Mouse (Mus musculus): Measurements from ENCODE around the gene Gm11596. TPM values are rescaled to one million over a fixed set of nuclear protein-coding genes. Genes with fewer than 3 reads are reported as not detected.
"Not testable (repeated sequence)": the region's sequence is repeated elsewhere in the genome, so short reads cannot be mapped to it uniquely, and the experiment has no call there.

Gm11596 gene
- polyA plus RNA-seq, 1 experiment, result not detected

DNA sequence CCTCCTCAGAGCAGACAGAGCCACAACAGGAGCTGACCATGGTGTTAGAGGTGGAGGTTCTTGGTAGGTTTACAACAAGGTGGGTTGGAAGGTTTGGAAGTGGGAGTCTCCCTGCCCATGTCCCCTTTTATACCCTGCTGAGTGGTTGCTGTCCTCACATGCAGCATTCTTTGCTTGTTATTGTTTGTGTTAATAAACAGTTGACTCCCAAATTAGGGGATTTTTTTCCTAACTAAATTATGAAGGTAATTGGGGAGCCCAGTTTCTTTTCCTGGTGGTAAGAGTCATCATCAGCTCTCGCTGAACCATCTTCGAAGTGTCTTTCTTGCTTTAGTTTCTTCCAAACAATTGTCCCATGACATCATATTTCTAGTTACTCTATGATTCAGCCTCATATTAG is 12.7 kb downstream of the Gm11596 start, which contains the start of gene Krtap4-8:
TSS of gene Krtap4-8 (minus strand) at position 101 of the 400 bp plus-strand sequence.
- no peaks in the 10 kb centered on the region for H3K36me3 ChIP-seq (ENCODE audit: control insufficient read depth, insufficient read depth, low read length)
- H3K27ac ChIP-seq (ENCODE audit: insufficient read depth, low read depth, low read length), result no peak within 1 kb of the TSS
- DNase-seq, result no peak
- TF ChIP-seq CTCF (conservative IDR thresholded peaks at IDR 0.05; ENCODE audit: insufficient read depth, insufficient read length, low read depth, low read length) (no peak), POLR2A (IDR thresholded peaks at IDR 0.05; ENCODE audit: low read depth, low read length) (no peak)
- 95% methylated on average over 2 of the region's 2 CpGs for WGBS
- no peaks in the 10 kb centered on the region; the same call in 1 of the 2 replicates for H3K27me3 ChIP-seq (replicated peaks; ENCODE audit: control insufficient read depth, insufficient read depth, low read length)
- H3K4me1 ChIP-seq (ENCODE audit: control insufficient read depth, insufficient read depth, low read length), result no peaks in the 10 kb centered on the region
- no peak within 1 kb of the TSS for H3K4me3 ChIP-seq (ENCODE audit: insufficient read depth, low read depth, low read length)

DNA sequence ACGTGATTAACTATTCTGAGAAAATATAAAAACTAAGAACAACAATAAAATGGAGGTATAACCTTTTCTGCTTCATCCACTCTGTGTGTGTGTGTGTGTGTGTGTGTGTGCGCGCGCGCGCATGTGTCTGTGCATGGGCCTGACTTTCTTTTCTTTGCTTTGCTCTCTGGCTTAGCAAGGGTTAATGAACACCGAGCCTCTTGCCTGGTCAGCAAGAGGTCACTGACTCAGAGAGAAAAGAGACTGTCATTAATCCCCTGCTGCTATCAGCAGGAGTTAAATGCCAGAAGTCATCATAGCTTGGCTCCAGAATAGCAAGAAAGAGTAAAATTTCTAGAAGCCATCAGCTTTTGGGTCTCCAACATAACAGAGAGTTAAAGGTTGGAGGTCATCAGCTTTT is 14.9 kb downstream of the Gm11596 start:
- TF ChIP-seq CTCF (conservative IDR thresholded peaks at IDR 0.05; ENCODE audit: insufficient read depth, insufficient read length, low read depth, low read length), result no peak
- no peak for TF ChIP-seq POLR2A (IDR thresholded peaks at IDR 0.05; ENCODE audit: low read depth, low read length)
- WGBS, result 66% methylated on average over 7 of the region's 7 CpGs
- no peaks in the 10 kb centered on the region for H3K36me3 ChIP-seq (ENCODE audit: control insufficient read depth, insufficient read depth, low read length)

DNA sequence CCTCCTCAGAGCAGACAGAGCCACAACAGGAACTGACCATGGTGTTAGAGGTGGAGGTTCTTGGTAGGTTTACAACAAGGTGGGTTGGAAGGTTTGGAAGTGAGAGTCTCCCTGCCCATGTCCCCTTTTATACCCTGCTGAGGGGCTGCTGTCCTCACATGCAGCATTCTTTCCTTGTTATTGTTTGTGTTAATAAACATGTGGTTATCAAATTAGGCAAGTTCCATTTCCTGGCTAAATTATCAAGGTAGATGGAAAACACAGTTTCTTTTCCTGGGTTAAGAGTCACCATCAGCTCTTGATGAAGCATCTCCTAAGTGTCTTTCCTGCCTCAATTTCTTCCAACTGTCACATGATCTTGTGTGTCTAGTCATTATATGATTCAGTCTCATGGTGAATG is 20.5 kb downstream of the Gm11596 start, which contains the start of gene Gm11595:
TSS of gene Gm11595 (minus strand) at position 101 of the 400 bp plus-strand sequence.
- H3K27me3 ChIP-seq (replicated peaks; ENCODE audit: control insufficient read depth, insufficient read depth, low read length); H3K27ac ChIP-seq (ENCODE audit: insufficient read depth, low read depth, low read length); DNase-seq; H3K4me1 ChIP-seq (ENCODE audit: control insufficient read depth, insufficient read depth, low read length); H3K4me3 ChIP-seq (ENCODE audit: insufficient read depth, low read depth, low read length); H3K36me3 ChIP-seq (ENCODE audit: control insufficient read depth, insufficient read depth, low read length): not testable (repeated sequence)

More for the DNA sequence above, 14.9 kb downstream of the Gm11596 start:
- peak; percentile 39 for DNase-seq
- Histone ChIP-seq H3K27ac (ENCODE audit: insufficient read depth, low read depth, low read length) (no peak overlapping the region), H3K4me1 (ENCODE audit: control insufficient read depth, insufficient read depth, low read length) (no peaks in the 10 kb centered on the region), H3K27me3 (replicated peaks; ENCODE audit: control insufficient read depth, insufficient read depth, low read length) (no peaks in the 10 kb centered on the region; the same call in 1 of the 2 replicates), H3K4me3 (ENCODE audit: insufficient read depth, low read depth, low read length) (no peak overlapping the region)

DNA sequence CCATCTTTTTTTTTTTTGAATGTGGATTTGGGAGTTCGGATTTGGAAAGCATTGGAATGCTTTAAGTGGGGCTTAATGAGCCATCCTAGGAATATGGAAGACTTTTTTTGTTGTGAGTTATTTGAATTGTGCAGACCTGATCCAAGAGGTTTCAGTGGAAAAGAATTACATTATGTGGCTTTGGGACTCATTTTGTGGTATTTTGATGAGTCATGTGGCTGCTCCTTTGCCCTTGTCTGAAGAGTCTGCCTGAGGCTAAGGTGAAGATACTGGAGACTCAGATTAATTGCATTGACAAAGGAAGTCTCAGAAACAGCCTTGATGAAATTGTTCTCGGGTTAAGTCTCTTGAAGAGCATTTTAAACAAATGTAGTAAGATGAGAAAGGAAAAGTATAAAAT is 24.9 kb downstream of the Gm11596 start:
- WGBS, result 67% methylated on average over 2 of the region's 2 CpGs

DNA sequence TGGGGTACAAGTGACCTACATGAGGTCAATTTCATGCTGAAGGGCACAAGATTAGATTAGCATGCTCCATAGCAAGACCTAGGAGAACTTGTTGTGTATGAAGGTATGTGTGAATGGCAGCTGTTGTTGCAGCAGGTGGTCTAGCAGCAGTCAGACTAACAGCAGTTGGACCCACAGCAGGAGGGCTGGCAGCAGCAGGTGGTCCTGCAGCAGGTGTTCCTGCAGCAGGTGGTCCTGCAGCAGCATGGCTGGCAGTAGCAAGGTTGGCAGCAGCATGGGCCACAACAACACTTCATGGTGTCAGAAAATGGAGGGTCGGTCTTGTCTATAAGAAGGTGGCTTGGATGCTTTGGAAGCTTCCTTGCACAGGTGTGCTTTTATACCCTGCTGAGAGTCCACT is 34.4 kb downstream of the Gm11596 start:
- Histone ChIP-seq H3K4me3 (ENCODE audit: insufficient read depth, low read depth, low read length) (no peak overlapping the region), H3K27me3 (replicated peaks; ENCODE audit: control insufficient read depth, insufficient read depth, low read length) (no peaks in the 10 kb centered on the region), H3K27ac (ENCODE audit: insufficient read depth, low read depth, low read length) (no peak overlapping the region), H3K36me3 (ENCODE audit: control insufficient read depth, insufficient read depth, low read length) (no peaks in the 10 kb centered on the region), H3K4me1 (ENCODE audit: control insufficient read depth, insufficient read depth, low read length) (no peaks in the 10 kb centered on the region)
- no peak for TF ChIP-seq CTCF (conservative IDR thresholded peaks at IDR 0.05; ENCODE audit: insufficient read depth, insufficient read length, low read depth, low read length)
- no peak for TF ChIP-seq POLR2A (IDR thresholded peaks at IDR 0.05; ENCODE audit: low read depth, low read length)
- 83% methylated on average over 1 of the region's 1 CpGs for WGBS
- no peak for DNase-seq

More for the DNA sequence above, 24.9 kb downstream of the Gm11596 start:
- DNase-seq, result no peak
- no peaks in the 10 kb centered on the region for H3K36me3 ChIP-seq (ENCODE audit: control insufficient read depth, insufficient read depth, low read length)
- no peaks in the 10 kb centered on the region for H3K27me3 ChIP-seq (replicated peaks; ENCODE audit: control insufficient read depth, insufficient read depth, low read length)
- H3K27ac ChIP-seq (ENCODE audit: insufficient read depth, low read depth, low read length), result no peak overlapping the region
- H3K4me3 ChIP-seq (ENCODE audit: insufficient read depth, low read depth, low read length), result no peak overlapping the region
- H3K4me1 ChIP-seq (ENCODE audit: control insufficient read depth, insufficient read depth, low read length), result no peaks in the 10 kb centered on the region
- no peak for TF ChIP-seq POLR2A (IDR thresholded peaks at IDR 0.05; ENCODE audit: low read depth, low read length)
- TF ChIP-seq CTCF (conservative IDR thresholded peaks at IDR 0.05; ENCODE audit: insufficient read depth, insufficient read length, low read depth, low read length), result no peak

DNA sequence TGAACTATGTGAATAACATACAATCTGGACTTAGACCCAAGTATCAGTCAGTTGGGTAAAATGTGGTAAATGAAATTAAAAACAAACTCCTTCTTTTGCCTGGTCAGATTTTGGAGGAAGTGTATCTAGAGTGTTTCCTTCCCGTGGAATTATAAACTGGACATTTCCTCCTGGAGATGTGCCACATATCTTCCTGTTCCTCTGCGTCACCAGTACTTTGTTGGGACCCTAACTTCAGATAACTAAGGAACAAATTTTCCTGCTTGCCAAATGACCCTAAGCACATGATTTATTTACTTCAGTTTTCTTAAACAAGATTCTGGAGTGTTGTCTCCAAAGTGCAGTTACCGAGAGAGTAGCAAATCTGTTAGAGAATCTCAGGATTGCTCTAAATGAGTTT is 49.3 kb downstream of the Gm11596 start:
- H3K36me3 ChIP-seq (ENCODE audit: control insufficient read depth, insufficient read depth, low read length), result no peaks in the 10 kb centered on the region
- TF ChIP-seq POLR2A (IDR thresholded peaks at IDR 0.05; ENCODE audit: low read depth, low read length) (no peak), CTCF (conservative IDR thresholded peaks at IDR 0.05; ENCODE audit: insufficient read depth, insufficient read length, low read depth, low read length) (no peak)
- H3K4me3 ChIP-seq (ENCODE audit: insufficient read depth, low read depth, low read length), result no peak overlapping the region
- DNase-seq, result peak; percentile 15
- 55% methylated on average over 3 of the region's 3 CpGs for WGBS
- no peaks in the 10 kb centered on the region for H3K4me1 ChIP-seq (ENCODE audit: control insufficient read depth, insufficient read depth, low read length)
- H3K27ac ChIP-seq (ENCODE audit: insufficient read depth, low read depth, low read length), result no peak overlapping the region
- H3K27me3 ChIP-seq (replicated peaks; ENCODE audit: control insufficient read depth, insufficient read depth, low read length), result no peaks in the 10 kb centered on the region

Other genes starting within 250 kb of the Gm11596 start
- not detected in 2 replicates for gene Krtap3-3, start 242.6 kb downstream of the Gm11596 start, polyA plus RNA-seq (2012; rRNA removed)
- not detected in 2 replicates for gene Krtap3-2, start 236.6 kb downstream of the Gm11596 start, polyA plus RNA-seq (2012; rRNA removed)
- gene Gm11939, start 234.0 kb downstream of the Gm11596 start, polyA plus RNA-seq (2012; rRNA removed), result not detected in 2 replicates
- gene Krtap3-1, start 226.8 kb downstream of the Gm11596 start, polyA plus RNA-seq (2012; rRNA removed), result not detected in 2 replicates
- gene Krtap1-5, start 212.5 kb downstream of the Gm11596 start, polyA plus RNA-seq (2012; rRNA removed), result not detected in 2 replicates
- gene Krtap1-4, start 209.8 kb downstream of the Gm11596 start, polyA plus RNA-seq (2012; rRNA removed), result not detected in 2 replicates
- gene Krtap1-3, start 202.1 kb downstream of the Gm11596 start, polyA plus RNA-seq (2012; rRNA removed), result not detected in 2 replicates
- not detected in 2 replicates for gene Krtap9-3, start 195.4 kb downstream of the Gm11596 start, polyA plus RNA-seq (2012; rRNA removed)
- gene Gm11938, start 190.2 kb downstream of the Gm11596 start, polyA plus RNA-seq (2012; rRNA removed), result not detected in 2 replicates
- not detected in 2 replicates for gene Gm11937, start 183.3 kb downstream of the Gm11596 start, polyA plus RNA-seq (2012; rRNA removed)
- gene Krtap2-4, start 178.6 kb downstream of the Gm11596 start, polyA plus RNA-seq (2012; rRNA removed), result not detected in 2 replicates
- not detected in 2 replicates for gene Gm11562, start 173.0 kb downstream of the Gm11596 start, polyA plus RNA-seq (2012; rRNA removed)
- not detected in 2 replicates for gene Krtap4-1, start 165.2 kb downstream of the Gm11596 start, polyA plus RNA-seq (2012; rRNA removed)
- not detected in 2 replicates for gene Krtap4-2, start 158.4 kb downstream of the Gm11596 start, polyA plus RNA-seq (2012; rRNA removed)
- gene Krtap4-7, start 149.4 kb downstream of the Gm11596 start, polyA plus RNA-seq (2012; rRNA removed), result not detected in 2 replicates
- not detected in 2 replicates for gene Gm11555, start 143.2 kb downstream of the Gm11596 start, polyA plus RNA-seq (2012; rRNA removed)
- not detected in 2 replicates for gene Gm11563, start 134.5 kb downstream of the Gm11596 start, polyA plus RNA-seq (2012; rRNA removed)
- not detected in 2 replicates for gene Krtap4-6, start 127.5 kb downstream of the Gm11596 start, polyA plus RNA-seq (2012; rRNA removed)
- gene Gm14190, start 102.7 kb downstream of the Gm11596 start, polyA plus RNA-seq (2012; rRNA removed), result not detected in 2 replicates
- gene Gm14180, start 59.2 kb downstream of the Gm11596 start, polyA plus RNA-seq (2012; rRNA removed), result not detected in 2 replicates
- gene Gm11595, start 20.6 kb downstream of the Gm11596 start, polyA plus RNA-seq (2012; rRNA removed), result not detected in 2 replicates
- gene Krtap4-8, start 12.8 kb downstream of the Gm11596 start, polyA plus RNA-seq (2012; rRNA removed), result not detected in 2 replicates
- gene Krtap4-9, start 8.3 kb downstream of the Gm11596 start, polyA plus RNA-seq (2012; rRNA removed), result not detected in 2 replicates
- not detected in 2 replicates for gene Gm11569, start 5.5 kb upstream of the Gm11596 start, polyA plus RNA-seq (2012; rRNA removed)
- not detected in 2 replicates for gene Gm11554, start 11.0 kb upstream of the Gm11596 start, polyA plus RNA-seq (2012; rRNA removed)
- not detected in 2 replicates for gene Krtap4-13, start 16.4 kb upstream of the Gm11596 start, polyA plus RNA-seq (2012; rRNA removed)
- gene Gm11564, start 22.2 kb upstream of the Gm11596 start, polyA plus RNA-seq (2012; rRNA removed), result not detected in 2 replicates
- gene 2300003K06Rik, start 44.6 kb upstream of the Gm11596 start, polyA plus RNA-seq (2012; rRNA removed), result not detected in 2 replicates
- not detected in 2 replicates for gene Krtap4-16, start 58.1 kb upstream of the Gm11596 start, polyA plus RNA-seq (2012; rRNA removed)
- gene Gm11568, start 64.5 kb upstream of the Gm11596 start, polyA plus RNA-seq (2012; rRNA removed), result not detected in 2 replicates
- not detected in 2 replicates for gene Gm11559, start 71.0 kb upstream of the Gm11596 start, polyA plus RNA-seq (2012; rRNA removed)
- not detected in 2 replicates for gene Krtap9-1, start 79.9 kb upstream of the Gm11596 start, polyA plus RNA-seq (2012; rRNA removed)
- not detected in 2 replicates for gene Gm11567, start 85.7 kb upstream of the Gm11596 start, polyA plus RNA-seq (2012; rRNA removed)
- gene Krtap31-1, start 114.5 kb upstream of the Gm11596 start, polyA plus RNA-seq (2012; rRNA removed), result not detected in 2 replicates
- gene Gm11565, start 121.3 kb upstream of the Gm11596 start, polyA plus RNA-seq (2012; rRNA removed), result not detected in 2 replicates
- gene Krtap31-2, start 142.8 kb upstream of the Gm11596 start, polyA plus RNA-seq (2012; rRNA removed), result not detected in 2 replicates
- not detected in 2 replicates for gene Krtap9-5, start 155.0 kb upstream of the Gm11596 start, polyA plus RNA-seq (2012; rRNA removed)
- gene Krtap29-1, start 185.6 kb upstream of the Gm11596 start, polyA plus RNA-seq (2012; rRNA removed), result not detected in 2 replicates
- not detected in 2 replicates for gene Krtap16-1, start 193.1 kb upstream of the Gm11596 start, polyA plus RNA-seq (2012; rRNA removed)
- not detected in 2 replicates for gene Krtap17-1, start 200.5 kb upstream of the Gm11596 start, polyA plus RNA-seq (2012; rRNA removed)
- not detected in 2 replicates for gene Krt33a, start 222.7 kb upstream of the Gm11596 start, polyA plus RNA-seq (2012; rRNA removed)
- not detected in 2 replicates for gene Krt33b, start 236.4 kb upstream of the Gm11596 start, polyA plus RNA-seq (2012; rRNA removed)
- not detected in 2 replicates for gene Krt34, start 248.1 kb upstream of the Gm11596 start, polyA plus RNA-seq (2012; rRNA removed)

Data from kidney, adult 2 months (tissue).